Mouse (Mus musculus) urinary bladder, postnatal 36 days (tissue): Measurements from ENCODE around the gene Copb1.

Source experiments
- DNase-seq, 2 experiments: peaks; one replicate each; pipeline ENCODE4 v3.0.0; 2022; ENCODE audit warnings: low spot score in 2 of 2, mixed read lengths in 1 of 2

Copb1 gene

DNA sequence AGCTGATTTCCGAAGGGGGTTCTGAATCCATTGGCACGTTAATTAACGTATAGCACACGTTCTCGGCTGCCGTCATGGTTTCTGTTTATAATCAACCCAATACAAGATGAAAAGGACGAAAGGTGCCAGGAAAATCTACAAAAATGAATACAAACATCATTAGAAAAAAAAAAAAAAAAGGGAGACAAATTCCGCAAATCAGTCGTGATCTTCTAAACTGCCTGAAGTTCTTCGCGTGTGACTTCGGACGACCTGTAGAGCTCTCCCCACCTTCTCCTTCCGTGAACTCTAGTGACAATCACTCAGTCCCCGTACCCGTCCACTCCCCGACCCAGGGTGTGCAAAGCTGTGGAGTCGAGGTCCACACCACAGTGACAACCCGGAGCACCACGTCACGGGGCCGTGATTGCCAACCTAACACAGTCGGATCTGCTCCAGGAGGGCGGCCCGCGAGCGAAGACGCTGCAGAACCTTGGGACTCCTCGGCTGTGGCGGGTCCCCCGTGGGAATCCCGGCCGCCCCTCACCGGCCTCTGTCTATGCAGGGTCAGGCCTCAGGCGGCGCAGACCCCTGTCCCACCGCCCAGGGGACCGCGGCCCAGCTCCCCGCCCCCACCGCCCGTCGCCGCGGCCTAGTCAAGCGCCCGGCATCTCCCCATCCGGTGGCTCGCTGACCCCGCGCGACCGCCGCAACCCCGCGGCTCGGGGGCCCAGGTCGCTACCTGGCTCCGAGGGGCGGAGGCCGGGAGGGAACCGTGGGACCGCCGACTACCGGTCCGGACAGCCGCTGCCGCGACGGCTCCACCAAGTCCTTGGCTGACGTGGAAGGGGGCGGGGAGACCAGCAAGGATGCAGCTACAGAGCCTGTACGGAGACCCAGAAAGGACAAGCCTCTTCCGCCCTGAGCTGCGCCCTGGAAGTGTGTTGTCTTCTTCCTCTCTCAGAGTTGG is at the start of gene Copb1:
Gene Copb1 (minus strand): TSS at position 827 of the 949 bp plus-strand sequence.
- DNase-seq, result peak; percentile 86 to 93

DNA sequence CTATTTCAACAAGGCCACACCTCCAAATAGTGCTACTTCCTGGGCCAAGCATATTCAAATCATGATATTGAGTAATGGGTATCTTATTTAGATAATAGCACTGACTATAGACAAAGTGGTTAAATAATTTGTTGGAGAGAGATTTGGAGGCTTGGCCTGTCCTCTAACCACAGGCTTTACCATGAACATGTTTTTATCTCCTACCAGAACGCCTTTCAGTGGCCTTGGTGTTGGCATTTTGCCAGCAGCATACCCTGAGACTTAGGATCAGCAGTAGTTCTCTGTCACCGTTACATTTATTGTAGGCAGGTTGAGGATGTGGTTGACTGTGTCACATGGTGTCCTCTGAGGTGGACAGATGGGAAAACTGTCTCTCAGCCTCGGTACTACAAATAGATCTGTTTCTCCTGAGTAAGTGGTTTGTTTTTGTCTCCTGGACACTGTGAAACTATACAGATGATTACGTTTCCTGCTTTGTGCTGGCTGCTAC is 46.8 kb upstream of the Copb1 start:
- no peak for DNase-seq

GRCm38 (mm10) chr7:114300782-114301181 is 46.3 kb upstream of the Copb1 start:
- DNase-seq, result no peak

GRCm38 (mm10) chr7:114299247-114299646 is 44.7 kb upstream of the Copb1 start:
- no peak for DNase-seq

DNA sequence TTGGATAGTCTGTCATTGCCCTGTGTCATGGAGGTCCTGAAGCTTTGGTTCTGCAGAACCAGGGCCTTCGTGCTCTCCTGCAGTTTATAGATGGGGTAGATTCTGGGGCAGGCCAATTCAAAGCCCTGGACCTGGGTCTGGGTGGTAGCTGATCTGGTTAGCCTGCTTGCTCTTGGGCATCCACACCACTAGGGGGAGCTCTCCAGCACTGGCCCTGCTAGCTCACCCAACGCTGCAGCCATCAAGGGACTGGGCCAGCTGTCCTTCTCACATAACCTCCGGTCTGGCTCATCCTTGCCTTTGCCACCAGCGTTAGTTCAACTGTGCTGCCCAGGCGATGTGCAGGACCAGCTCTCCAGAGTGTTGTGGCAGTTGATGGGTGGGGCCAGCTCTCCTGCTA is 40.2 kb upstream of the Copb1 start:
- DNase-seq, result no peak

- DNase-seq, result no peak
Measured at GRCm38 (mm10) chr7:114293903-114294302, 39.4 kb upstream of the Copb1 start.

DNA sequence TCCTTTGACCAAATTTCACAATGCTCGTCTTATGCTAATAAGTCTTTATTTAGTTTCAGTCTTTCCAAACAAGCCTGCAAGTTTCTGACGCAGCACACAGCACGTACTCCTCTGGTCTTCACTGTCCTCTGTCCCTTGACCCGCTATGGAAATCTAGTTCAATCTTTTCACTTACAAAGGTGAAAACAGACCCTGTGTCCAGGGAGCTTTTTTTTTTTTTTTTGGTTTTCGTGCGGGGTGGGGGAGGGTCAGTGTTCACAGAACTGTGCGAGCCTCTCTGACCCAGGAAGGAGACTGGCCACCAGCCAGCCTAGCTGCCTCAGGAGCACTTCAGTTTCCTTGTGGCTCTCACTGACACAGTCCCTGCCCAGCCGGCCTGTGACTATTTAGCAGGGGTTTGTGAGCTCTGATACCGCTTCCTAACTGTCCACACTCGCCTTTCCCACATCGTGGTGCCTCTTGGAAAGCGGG is 38.0 kb upstream of the Copb1 start:
- peak; percentile 60 to 84 for DNase-seq

GRCm38 (mm10) chr7:114291461-114292335 is 37.2 kb upstream of the Copb1 start:
- peak in 1 of 2 experiments; percentile 53 for DNase-seq

GRCm38 (mm10) chr7:114290078-114290506 is 35.6 kb upstream of the Copb1 start:
- no peak for DNase-seq

DNA sequence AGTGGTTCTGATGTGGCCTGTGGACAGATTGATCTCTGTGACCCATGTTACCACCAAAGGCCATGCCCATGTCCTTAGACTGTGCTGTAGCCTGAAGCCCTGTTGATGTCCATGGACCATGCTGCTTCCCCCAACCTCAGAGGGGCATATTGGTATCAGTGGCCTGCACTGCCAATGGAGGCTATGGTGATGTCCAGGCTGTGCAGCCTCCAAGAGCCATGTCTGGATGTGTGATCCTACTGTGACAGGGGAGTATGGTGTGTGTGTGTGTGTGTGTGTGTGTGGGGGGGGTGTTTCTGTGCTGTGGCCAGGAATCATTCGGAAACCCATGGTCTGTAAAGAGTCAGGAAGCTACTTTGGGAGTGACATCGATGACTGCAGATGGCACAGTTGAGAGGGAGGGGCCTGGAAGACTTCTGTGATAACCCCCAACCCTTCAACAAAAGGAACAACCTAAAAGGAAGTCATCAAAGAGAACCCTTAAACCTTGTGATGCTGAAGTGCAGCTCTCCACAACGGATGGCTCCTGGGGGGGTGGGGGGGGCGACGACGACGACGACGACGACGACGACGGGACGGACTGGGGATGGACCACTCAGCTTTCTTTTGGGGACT is 29.9 kb upstream of the Copb1 start:
- DNase-seq, result no peak

GRCm38 (mm10) chr7:114283006-114283405 is 28.5 kb upstream of the Copb1 start:
- DNase-seq, result no peak

- DNase-seq, result no peak
Measured at GRCm38 (mm10) chr7:114281671-114282070, 27.2 kb upstream of the Copb1 start.

DNA sequence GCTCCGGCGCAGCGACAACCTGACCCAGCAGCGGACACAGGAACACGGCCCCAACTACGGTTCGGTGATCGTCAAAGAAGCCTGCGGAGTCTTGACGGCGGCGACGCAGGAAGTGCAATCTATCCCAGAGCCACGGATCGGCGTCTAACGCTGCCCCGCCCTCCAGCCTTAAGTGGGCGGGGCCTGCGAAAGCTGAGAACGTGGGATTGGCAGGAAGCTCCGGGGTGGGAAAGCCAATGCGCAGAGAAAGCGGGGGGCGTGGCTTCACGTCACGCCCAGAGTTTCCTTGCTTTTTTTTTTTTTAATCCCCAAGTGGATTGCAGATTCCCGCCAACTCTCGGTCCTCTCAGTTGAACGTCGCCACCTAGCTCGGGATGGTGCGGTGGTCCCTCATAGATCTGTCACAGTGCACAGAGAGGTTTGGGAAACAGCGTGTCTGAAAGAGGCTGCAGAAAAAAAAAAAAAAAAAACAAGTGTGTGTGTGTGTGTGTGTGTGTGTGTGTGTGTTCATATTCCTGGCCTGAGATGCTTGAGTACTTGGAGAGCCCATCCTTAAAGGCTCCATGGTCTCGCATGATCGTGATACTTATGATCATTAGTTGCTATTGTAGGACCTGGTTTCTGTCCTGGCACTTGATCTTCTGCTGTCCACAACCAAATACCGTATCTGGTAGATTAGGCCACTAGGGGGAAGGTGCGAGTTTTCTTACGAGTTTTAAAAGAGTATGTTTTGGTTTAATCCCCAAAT is 21.7 kb upstream of the Copb1 start, which contains the start of gene Psma1:
Gene Psma1 (minus strand): TSS at position 114 of the 748 bp plus-strand sequence.
- peak; percentile 94 to 96 for DNase-seq

DNA sequence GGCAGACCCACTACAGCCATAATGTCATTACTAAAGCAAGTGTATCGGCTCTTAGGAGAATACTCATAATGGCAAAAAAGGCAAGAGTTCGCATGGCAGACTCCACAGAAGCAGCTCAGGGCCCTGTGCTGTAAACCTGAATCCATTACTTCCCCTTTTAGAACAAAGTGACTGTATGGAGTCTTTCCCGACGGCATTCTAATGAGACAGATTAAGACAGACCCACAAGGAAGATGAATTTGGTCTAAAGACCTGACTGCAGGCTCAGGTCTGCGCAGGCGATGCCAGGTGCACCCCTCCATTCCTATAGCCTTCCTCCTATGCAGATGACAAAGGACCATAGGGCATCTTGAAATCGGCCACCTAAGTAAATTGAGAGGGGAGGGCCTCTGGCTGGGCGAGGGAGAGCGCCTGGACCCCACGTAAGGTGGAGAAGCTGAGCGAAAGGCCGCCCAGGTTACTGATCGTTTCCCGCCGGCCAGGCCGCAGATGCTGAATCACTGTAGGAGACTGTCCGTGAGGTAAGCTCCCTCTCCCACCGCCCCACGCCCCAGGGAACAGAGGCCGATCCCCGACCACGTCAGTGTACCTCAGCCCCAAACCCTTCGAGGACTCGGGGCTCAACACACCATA is 21.0 kb upstream of the Copb1 start:
- peak in 1 of 2 experiments; percentile 24 for DNase-seq

GRCm38 (mm10) chr7:114268446-114268845 is 13.9 kb upstream of the Copb1 start:
- DNase-seq, result no peak

DNA sequence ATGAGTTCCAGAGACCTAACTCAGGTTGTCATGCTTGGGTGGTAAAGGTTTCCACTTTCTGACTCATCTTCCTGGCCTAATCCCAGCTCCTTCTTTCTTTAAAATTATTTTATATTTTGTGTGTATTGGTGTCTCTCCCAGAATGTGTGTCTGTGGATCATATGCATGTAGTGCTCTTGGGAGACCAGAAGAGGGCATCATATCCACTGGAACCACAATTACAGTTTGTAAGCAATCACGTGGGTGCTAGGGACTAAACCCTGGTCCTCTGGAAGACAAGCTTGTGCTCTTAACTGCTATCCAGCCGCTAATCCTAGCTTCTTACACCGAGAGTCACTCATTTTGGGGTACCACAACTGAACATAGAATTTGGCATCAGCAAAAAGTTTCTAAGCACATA is 2.8 kb downstream of the Copb1 start:
- DNase-seq, result no peak

- DNase-seq, result no peak
Measured at GRCm38 (mm10) chr7:114233980-114234379, 20.5 kb downstream of the Copb1 start.

GRCm38 (mm10) chr7:114232982-114233381 is 21.5 kb downstream of the Copb1 start:
- DNase-seq, result no peak

DNA sequence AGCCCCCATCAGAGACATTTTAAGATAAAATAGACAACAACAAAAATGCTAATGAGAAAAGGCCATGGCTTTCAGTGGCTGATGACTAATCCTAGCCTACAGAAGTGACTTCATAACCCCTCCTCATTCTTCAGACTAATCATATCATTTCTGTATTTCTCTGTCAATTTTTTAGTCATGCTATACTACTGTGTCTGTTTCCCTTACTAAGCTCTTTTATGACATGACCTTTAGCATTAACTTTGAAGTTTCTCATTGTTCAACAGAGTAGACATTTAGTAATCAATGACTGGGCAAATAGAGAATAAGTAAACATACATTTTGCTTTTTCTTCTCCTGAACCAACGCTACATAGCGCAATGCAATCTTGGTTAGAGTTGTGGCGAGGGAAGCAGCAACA is 22.7 kb downstream of the Copb1 start:
- no peak for DNase-seq

- DNase-seq, result no peak
Measured at GRCm38 (mm10) chr7:114226521-114226920, 28.0 kb downstream of the Copb1 start.
